Mouse (Mus musculus): ENCODE results near the gene Rbm41. TPM values are rescaled to one million over a fixed set of nuclear protein-coding genes. Genes with fewer than 3 reads are reported as not detected.

The Rbm41 gene
- 3.8 and 4.2 TPM in 2 replicates for polyA plus RNA-seq (2015; fragmentation: Nextera tagmentation; extraction: Ambion mirVana)

GRCm38 (mm10) chrX:139997740-139998690 is at the start of gene Rbm41:
TSS of gene Rbm41 (minus strand) at chrX:139998595.
- peak within 1 kb of the TSS; percentile 45 for H3K4me2 ChIP-seq
- H3K36me3 ChIP-seq = no peaks in the 10 kb centered on the region
- no peaks in the 10 kb centered on the region for H3K4me1 ChIP-seq
- peak within 1 kb of the TSS; percentile 23; the same call in 1 of the 2 replicates for H3K9ac ChIP-seq
- H3K27ac ChIP-seq = peak within 1 kb of the TSS; percentile 67; the same call in 1 of the 2 replicates
- peak within 1 kb of the TSS; percentile 51 for H3K4me3 ChIP-seq
- ATAC-seq (ENCODE audit: insufficient number of reproducible peaks, low FRiP score, low TSS enrichment, low read depth) = no peak
- H3K9me3 ChIP-seq = no peaks in the 10 kb centered on the region
- no peaks in the 10 kb centered on the region for H3K27me3 ChIP-seq
- 15% methylated on average over 25 of the region's 25 CpGs for WGBS

DNA sequence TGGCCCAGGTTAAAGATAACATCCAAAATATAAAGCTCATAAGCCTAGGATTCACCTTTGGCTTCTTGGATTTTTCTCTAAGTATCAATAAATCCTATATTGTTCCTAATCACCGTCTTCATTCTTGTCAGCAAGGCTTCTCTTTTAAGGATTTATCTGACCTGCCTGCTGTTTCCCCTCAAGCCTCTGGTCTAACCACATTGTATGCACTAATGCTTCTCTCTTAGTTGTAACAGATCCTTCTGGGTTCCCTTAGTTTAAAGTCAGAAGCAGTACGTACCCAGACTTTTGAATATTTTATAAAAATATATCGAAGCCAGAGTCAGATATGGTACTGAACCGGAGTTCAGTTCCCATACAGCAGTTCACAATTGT is 283 bp upstream of the Rbm41 start:
- WGBS = 86% methylated on average over 4 of the region's 4 CpGs
- Histone ChIP-seq H3K9me3 (no peaks in the 10 kb centered on the region), H3K27me3 (no peaks in the 10 kb centered on the region), H3K36me3 (no peaks in the 10 kb centered on the region), H3K9ac (no peak overlapping the region), H3K4me2 (no peak overlapping the region), H3K4me1 (no peaks in the 10 kb centered on the region), H3K27ac (no peak overlapping the region), H3K4me3 (peak overlapping the region; percentile 51)
- ATAC-seq (ENCODE audit: insufficient number of reproducible peaks, low FRiP score, low TSS enrichment, low read depth) = no peak

DNA sequence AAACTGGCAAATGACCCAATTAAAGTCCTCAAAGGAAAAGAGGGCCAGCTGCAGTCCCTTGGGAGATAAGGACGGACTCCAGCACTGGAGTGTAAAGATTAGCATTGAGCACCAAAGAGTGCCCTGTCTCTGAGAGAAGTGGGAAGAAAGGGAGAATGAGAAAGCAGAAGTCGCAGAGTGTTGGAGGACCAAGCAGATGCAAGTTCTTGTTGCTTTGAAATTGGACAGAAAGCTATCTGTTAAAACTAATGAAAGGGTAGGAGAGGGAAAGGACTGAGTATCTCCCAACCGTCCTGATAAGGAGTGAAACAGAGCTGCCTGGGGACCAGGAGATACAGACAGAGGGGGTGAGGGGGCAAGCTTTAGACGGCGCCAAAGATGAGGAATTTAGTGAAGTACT is 16.3 kb downstream of the Rbm41 start:
- Histone ChIP-seq H3K27me3 (0 out of 2 replicates have a peak, but pooled peaks cover 3% of the 10 kb centered on the region), H3K4me3 (no peak overlapping the region), H3K9ac (no peak overlapping the region), H3K36me3 (no peaks in the 10 kb centered on the region), H3K27ac (no peak overlapping the region), H3K9me3 (no peaks in the 10 kb centered on the region), H3K4me2 (no peak overlapping the region), H3K4me1 (no peaks in the 10 kb centered on the region)
- ATAC-seq (ENCODE audit: insufficient number of reproducible peaks, low FRiP score, low TSS enrichment, low read depth) = no peak
- 86% methylated on average over 5 of the region's 5 CpGs for WGBS

GRCm38 (mm10) chrX:139933507-139933906 is 64.9 kb downstream of the Rbm41 start:
- Histone ChIP-seq H3K4me3 (no peak overlapping the region), H3K27ac (no peak overlapping the region), H3K9me3 (no peaks in the 10 kb centered on the region), H3K4me1 (no peaks in the 10 kb centered on the region), H3K9ac (no peak overlapping the region), H3K36me3 (no peaks in the 10 kb centered on the region), H3K4me2 (no peak overlapping the region), H3K27me3 (no peaks in the 10 kb centered on the region)
- ATAC-seq (ENCODE audit: insufficient number of reproducible peaks, low FRiP score, low TSS enrichment, low read depth) = no peak
- 77% methylated on average over 1 of the region's 1 CpGs for WGBS

DNA sequence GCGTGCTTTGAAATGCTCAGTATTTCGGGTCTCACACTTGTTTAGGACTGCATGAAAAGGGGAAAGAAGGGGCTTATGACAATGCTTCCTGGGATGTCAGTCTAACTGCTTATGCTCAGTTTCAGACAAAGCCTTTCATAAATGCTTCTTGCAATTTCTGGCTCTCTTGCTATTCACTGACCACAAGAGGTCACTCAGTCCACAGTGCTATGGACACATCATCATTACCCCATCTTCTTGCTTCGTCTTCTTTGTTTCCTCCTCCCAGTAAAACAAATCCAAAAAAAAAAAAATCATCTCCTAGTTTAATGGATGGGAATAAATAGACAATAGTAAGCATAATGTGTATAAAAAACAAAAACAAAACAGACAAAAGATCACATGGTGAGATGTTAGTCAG is 65.9 kb downstream of the Rbm41 start:
- Histone ChIP-seq H3K4me2 (no peak overlapping the region), H3K36me3 (no peaks in the 10 kb centered on the region), H3K9ac (no peak overlapping the region), H3K27me3 (no peaks in the 10 kb centered on the region), H3K9me3 (no peaks in the 10 kb centered on the region), H3K4me1 (no peaks in the 10 kb centered on the region), H3K27ac (no peak overlapping the region), H3K4me3 (no peak overlapping the region)
- 63% methylated on average over 3 of the region's 3 CpGs for WGBS
- ATAC-seq (ENCODE audit: insufficient number of reproducible peaks, low FRiP score, low TSS enrichment, low read depth) = no peak

DNA sequence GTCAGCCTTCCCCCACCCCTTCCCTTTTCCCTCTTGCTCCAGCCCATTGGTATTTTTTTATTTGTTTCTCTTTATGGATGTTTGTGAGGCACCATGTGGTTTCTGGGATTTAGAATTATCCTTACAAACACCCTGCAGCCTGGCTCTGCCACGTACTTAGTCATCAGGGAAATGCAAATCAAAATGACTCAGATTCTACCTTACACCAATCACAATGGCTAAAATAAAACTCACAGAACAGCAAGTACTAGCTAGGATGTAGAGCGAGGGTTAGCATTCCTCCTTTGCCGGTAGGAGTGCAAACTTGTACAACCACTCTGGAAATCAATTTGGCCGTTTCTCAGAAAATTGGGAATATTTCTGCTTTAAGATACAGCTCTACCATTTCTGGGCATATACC is 77.8 kb downstream of the Rbm41 start:
- Histone ChIP-seq H3K9me3 (no peaks in the 10 kb centered on the region), H3K27me3 (no peaks in the 10 kb centered on the region), H3K27ac (no peak overlapping the region), H3K9ac (no peak overlapping the region), H3K4me1 (no peaks in the 10 kb centered on the region), H3K4me2 (no peak overlapping the region), H3K36me3 (no peaks in the 10 kb centered on the region), H3K4me3 (no peak overlapping the region)
- no peak for ATAC-seq (ENCODE audit: insufficient number of reproducible peaks, low FRiP score, low TSS enrichment, low read depth)
- 81% methylated on average over 4 of the region's 4 CpGs for WGBS

DNA sequence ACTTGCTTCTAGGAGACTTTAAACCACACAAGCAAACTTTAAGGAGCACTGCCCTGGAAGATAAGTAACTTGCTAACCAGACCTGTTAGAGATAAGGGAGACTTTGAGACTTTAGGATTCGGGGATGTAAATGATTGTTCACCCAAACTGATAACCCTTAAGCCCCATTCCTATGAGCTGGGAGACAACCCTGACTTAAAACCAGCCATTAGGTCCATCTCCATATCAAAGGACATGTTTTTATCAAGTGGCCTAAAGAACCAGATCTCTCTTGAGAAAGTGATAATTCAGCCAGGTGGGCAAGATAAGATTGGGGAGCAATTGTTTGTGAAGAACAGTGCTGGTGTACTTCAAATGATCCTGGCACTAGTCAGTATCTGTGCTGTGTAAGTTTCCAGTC is 107.0 kb downstream of the Rbm41 start:
- 37% methylated on average over 1 of the region's 1 CpGs for WGBS
- Histone ChIP-seq H3K9me3 (no peaks in the 10 kb centered on the region), H3K4me3 (no peak overlapping the region), H3K4me2 (no peak overlapping the region), H3K4me1 (no peaks in the 10 kb centered on the region), H3K27me3 (no peaks in the 10 kb centered on the region), H3K9ac (no peak overlapping the region), H3K36me3 (no peaks in the 10 kb centered on the region), H3K27ac (no peak overlapping the region)
- no peak for ATAC-seq (ENCODE audit: insufficient number of reproducible peaks, low FRiP score, low TSS enrichment, low read depth)

DNA sequence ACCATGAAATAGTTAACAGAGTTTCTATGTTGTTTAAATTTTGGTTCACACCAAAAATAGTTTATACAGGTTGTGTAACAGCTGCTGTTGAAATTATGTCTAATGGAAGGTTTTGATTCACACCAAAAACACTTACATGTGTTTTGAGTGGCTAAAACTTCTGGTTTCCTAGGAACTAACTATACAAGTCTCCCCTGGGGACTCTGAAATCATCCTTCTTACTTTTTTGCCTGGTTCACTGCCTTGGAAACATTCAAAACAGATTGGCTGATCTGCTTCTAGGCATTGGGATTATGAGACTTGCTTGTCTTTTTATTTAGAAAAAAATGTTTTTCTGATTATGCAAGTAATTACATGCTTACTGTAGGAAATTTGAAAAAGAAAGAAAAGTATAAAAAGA is 115.2 kb downstream of the Rbm41 start:
- H3K9ac ChIP-seq = no peak overlapping the region
- peaks cover 1% of the 10 kb centered on the region; the same call in 1 of the 2 replicates for H3K27me3 ChIP-seq
- H3K4me1 ChIP-seq = no peaks in the 10 kb centered on the region
- no peak overlapping the region for H3K4me2 ChIP-seq
- H3K36me3 ChIP-seq = no peaks in the 10 kb centered on the region
- no peaks in the 10 kb centered on the region for H3K9me3 ChIP-seq
- ATAC-seq (ENCODE audit: insufficient number of reproducible peaks, low FRiP score, low TSS enrichment, low read depth) = no peak
- H3K27ac ChIP-seq = no peak overlapping the region
- H3K4me3 ChIP-seq = no peak overlapping the region

- WGBS = 45% methylated on average over 3 of the region's 3 CpGs
These were observed 120.5 kb downstream of the Rbm41 start for GRCm38 (mm10) chrX:139877936-139878335.

DNA sequence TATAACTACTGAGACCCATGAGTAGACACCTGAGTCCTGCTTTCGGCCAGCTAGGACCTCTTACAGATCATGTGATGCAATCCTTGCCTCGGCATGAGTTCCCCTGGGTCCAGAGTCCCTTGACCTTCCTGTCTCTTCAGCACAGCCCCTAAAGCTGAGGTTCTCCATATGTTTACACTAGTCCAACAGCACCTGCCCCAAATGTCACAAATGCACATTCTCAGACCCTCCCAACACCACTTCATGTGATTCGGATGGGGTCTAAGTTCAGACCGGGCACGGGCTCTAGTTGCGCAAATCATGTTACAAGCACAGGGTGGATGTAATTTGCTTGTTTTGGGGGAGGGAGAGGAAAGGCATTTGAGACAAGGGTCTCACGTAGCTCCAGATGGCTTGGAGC is 121.3 kb downstream of the Rbm41 start:
- H3K4me1 ChIP-seq = no peaks in the 10 kb centered on the region
- no peak for ATAC-seq (ENCODE audit: insufficient number of reproducible peaks, low FRiP score, low TSS enrichment, low read depth)
- no peak overlapping the region for H3K4me3 ChIP-seq
- H3K36me3 ChIP-seq = no peaks in the 10 kb centered on the region
- H3K27ac ChIP-seq = no peak overlapping the region
- WGBS = 65% methylated on average over 7 of the region's 7 CpGs
- no peak overlapping the region for H3K9ac ChIP-seq
- peaks cover 11% of the 10 kb centered on the region; the same call in 1 of the 2 replicates for H3K27me3 ChIP-seq
- no peaks in the 10 kb centered on the region for H3K9me3 ChIP-seq
- no peak overlapping the region for H3K4me2 ChIP-seq

More at GRCm38 (mm10) chrX:139877936-139878335, 120.5 kb downstream of the Rbm41 start:
- no peaks in the 10 kb centered on the region for H3K36me3 ChIP-seq
- no peak overlapping the region for H3K27ac ChIP-seq
- peaks cover 11% of the 10 kb centered on the region; the same call in 1 of the 2 replicates for H3K27me3 ChIP-seq
- H3K4me2 ChIP-seq = no peak overlapping the region
- no peak overlapping the region for H3K4me3 ChIP-seq
- H3K9ac ChIP-seq = no peak overlapping the region
- no peak for ATAC-seq (ENCODE audit: insufficient number of reproducible peaks, low FRiP score, low TSS enrichment, low read depth)
- no peaks in the 10 kb centered on the region for H3K9me3 ChIP-seq
- H3K4me1 ChIP-seq = no peaks in the 10 kb centered on the region

GRCm38 (mm10) chrX:139870938-139871791 is 127.2 kb downstream of the Rbm41 start, which contains the start of gene Morc4:
TSS of gene Morc4 (minus strand) at chrX:139871677.
- WGBS = 27% methylated on average over 72 of the region's 87 CpGs
- Histone ChIP-seq H3K36me3 (no peaks in the 10 kb centered on the region), H3K27me3 (peaks cover 7% of the 10 kb centered on the region; the same call in 1 of the 2 replicates), H3K27ac (peak within 1 kb of the TSS; percentile 78), H3K9ac (peak within 1 kb of the TSS; percentile 58), H3K4me1 (no peaks in the 10 kb centered on the region), H3K4me2 (peak within 1 kb of the TSS; percentile 58), H3K9me3 (no peaks in the 10 kb centered on the region), H3K4me3 (peak within 1 kb of the TSS; percentile 61)
- peak; percentile 82 for ATAC-seq (ENCODE audit: insufficient number of reproducible peaks, low FRiP score, low TSS enrichment, low read depth)

All from limb, embryonic 15.5 days (tissue).